Mouse (Mus musculus): ENCODE data around the gene Ankrd66. TPM values are rescaled to one million over a fixed set of nuclear protein-coding genes. Genes with fewer than 3 reads are reported as not detected.

Ankrd66 gene
- not detected for total RNA-seq (2021)
- long read RNA-seq, experiment 1, result 0 reads
- long read RNA-seq, experiment 2, result 0 reads

- no peak for DNase-seq (ENCODE audit: low spot score)
These were observed at the start of gene Ankrd66 for GRCm38 (mm10) chr17:43543539-43543938. Gene Ankrd66, minus strand, starts transcription at chr17:43543639.

GRCm38 (mm10) chr17:43592296-43593291 lies 49.2 kb upstream of the Ankrd66 start:
- no peak for DNase-seq (ENCODE audit: low spot score)

- no peak for DNase-seq (ENCODE audit: low spot score)
These were observed 47.1 kb upstream of the Ankrd66 start for GRCm38 (mm10) chr17:43590531-43590930.

- DNase-seq (ENCODE audit: low spot score), result no peak
These were observed 46.3 kb upstream of the Ankrd66 start for GRCm38 (mm10) chr17:43589750-43590149.

GRCm38 (mm10) chr17:43587278-43587677 lies 43.8 kb upstream of the Ankrd66 start:
- DNase-seq (ENCODE audit: low spot score), result no peak

- DNase-seq (ENCODE audit: low spot score), result no peak
These were observed 41.3 kb upstream of the Ankrd66 start for GRCm38 (mm10) chr17:43584771-43585170.

DNA sequence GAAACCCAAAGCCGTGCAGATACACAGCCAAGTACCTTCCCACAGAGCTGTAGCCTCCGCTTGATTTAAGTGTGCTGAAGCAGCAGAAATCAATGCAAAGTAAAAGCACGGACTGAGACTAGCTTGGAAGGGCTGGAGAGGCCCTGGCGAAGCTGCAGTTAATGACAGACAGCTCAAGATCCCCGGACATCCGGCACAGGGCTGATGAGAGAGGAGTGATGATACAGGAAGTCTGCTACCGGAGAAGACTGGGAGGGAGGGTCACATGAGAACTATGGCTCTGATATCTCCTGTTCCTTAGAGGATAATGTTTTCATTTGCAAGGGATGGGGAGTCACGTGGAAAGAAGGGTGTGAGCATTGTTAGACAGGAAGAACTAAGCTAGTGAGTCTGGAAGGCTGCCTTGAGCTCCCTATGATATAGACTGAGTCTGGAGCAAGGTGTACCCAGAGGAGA lies 37.6 kb upstream of the Ankrd66 start:
- DNase-seq (ENCODE audit: low spot score), result peak; percentile 49

- no peak for DNase-seq (ENCODE audit: low spot score)
These were observed 37.0 kb upstream of the Ankrd66 start for GRCm38 (mm10) chr17:43580456-43580855.

DNA sequence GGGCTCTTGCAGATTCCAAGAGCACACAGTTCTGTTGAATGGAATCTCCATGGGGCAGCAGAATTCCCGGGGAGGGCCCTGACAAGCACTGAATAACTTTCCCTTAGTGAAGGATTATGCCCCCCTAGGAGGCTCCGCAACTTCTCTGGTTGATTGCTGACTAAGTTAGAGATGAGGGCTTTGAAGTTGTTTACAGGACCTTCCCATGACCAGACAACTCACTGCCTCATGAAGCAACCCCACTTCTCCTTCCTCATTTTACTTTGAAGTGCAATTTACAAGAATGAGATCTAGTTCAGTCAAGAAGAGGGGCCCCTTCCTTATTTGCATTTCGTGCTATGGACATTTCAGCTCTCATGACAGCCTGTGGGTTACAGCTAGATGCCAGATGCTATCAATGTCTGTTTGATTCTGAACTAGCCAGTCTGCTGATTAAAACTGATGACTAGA lies 30.2 kb upstream of the Ankrd66 start:
- no peak for DNase-seq (ENCODE audit: low spot score)

- no peak for DNase-seq (ENCODE audit: low spot score)
These were observed 25.8 kb upstream of the Ankrd66 start for GRCm38 (mm10) chr17:43569287-43569686.

DNA sequence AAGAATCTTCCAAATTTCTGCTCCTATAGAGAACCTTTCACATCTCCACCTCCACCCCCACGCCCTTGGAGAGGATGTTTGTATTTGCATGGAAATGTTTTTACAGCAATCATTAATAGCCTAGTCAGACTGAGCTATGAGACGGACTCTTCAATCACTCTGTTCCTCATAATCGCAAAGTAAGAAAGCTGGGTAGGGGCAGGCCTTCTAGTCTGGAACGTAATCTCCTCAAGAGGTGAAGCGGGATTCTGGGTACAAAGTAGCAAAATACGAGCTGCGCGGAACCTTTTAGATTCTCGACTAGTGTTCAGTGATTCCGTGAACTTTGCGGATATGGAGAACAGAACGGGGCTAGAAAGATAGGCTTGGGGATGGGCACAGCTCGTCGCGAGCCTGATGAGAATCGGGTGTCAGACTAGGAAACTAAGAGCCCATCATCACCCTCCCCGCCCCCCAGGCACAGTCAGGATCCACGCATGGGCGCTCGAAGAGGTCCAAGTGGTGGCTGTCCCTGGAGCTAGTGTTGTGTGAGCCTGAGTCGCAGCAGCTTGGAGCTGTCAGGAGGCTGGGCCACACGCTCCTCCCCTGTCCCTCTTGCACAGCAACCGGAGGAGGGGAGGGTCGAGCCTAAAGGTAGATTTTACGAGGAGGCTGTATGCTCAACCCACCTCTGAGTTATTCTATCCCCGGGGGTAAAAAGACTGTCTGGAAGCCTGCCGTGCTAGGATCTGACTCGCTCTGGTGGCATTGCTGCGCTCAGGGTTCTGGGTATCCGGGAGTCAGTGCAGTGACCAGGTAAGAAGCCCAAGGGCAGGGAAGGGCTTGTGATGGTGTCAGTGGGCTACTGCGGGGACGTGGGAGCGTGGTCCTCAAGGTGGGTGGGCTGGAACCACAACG lies 24.8 kb upstream of the Ankrd66 start, which contains the start of gene Pla2g7:
Gene Pla2g7, plus strand, starts transcription at position 107 of the 897 bp plus-strand sequence.
- DNase-seq (ENCODE audit: low spot score), result peak; percentile 44

- no peak for DNase-seq (ENCODE audit: low spot score)
These were observed 24.2 kb upstream of the Ankrd66 start for GRCm38 (mm10) chr17:43567593-43567991.

DNA sequence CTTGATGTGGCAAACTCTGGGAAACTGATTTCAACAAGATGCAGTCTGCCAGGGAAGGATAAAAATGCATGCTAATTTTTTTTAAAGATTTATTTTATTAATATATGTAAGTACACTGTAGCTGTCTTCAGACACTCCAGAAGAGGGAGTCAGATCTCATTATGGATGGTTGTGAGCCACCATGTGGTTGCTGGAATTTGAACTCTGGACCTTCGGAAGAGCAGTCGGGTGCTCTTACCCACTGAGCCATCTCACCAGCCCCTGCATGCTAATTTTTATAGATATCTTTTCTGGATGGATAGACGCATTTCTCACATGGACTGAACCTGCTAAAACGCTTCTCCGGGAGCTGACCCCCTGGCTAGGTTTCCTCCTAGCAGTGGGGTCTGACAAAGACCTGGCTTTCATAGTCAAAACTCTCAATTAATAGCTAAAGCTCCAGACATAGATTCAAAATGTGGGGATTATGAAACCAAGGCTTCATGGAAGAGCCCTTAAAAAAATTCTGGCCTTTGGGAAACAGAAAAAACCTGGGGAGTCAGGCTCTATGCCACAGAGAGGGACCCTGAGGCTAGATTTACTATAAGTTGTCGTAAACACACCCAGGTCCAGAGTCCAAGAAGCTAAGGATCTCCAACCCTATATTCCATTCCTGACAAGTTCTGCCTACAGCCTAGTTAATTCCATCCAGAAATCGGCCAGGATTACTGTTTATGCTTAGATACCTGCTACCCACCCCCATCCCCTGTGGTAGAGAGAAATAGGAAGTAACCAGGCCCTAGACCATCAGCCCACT lies 20.0 kb upstream of the Ankrd66 start:
- DNase-seq (ENCODE audit: low spot score), result no peak

GRCm38 (mm10) chr17:43558678-43559077 lies 15.2 kb upstream of the Ankrd66 start:
- no peak for DNase-seq (ENCODE audit: low spot score)

- DNase-seq (ENCODE audit: low spot score), result peak; percentile 85
These were observed 14.2 kb upstream of the Ankrd66 start for GRCm38 (mm10) chr17:43557541-43558090.

- no peak for DNase-seq (ENCODE audit: low spot score)
These were observed 13.7 kb upstream of the Ankrd66 start for GRCm38 (mm10) chr17:43557104-43557503.

GRCm38 (mm10) chr17:43554516-43555403 lies 11.3 kb upstream of the Ankrd66 start:
- no peak for DNase-seq (ENCODE audit: low spot score)

DNA sequence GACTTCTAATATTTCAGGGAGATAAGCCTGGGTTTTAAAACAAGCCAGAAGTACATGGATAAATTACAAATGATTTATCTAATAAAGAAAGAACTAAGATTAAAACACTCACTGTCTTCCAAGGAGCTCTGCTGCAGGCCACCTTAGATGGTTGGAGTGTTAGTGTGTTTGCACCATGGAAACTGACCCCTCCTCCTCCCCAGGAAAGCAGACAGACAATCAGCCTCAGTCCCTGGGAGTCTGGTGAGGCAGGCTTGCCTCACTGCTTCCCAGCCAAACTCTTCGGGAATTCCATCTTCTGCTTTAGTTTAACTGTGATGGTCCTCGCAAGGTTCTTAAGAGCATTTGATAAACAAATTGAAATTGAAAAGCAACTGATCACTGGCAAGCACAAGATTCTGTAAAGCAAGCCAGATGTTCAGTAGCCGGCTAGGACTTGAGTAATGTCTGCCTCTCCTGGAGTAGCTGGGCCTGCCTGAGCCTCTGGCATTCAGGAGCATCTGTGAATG lies 7.7 kb upstream of the Ankrd66 start:
- DNase-seq (ENCODE audit: low spot score), result no peak

GRCm38 (mm10) chr17:43544040-43544439 lies 601 bp upstream of the Ankrd66 start:
- DNase-seq (ENCODE audit: low spot score), result no peak

Data from gastrocnemius, adult 18-20 months (tissue).